Mouse (Mus musculus) heart, embryonic 16.5 days (tissue): ENCODE data around the gene Arnt2. TPM values are rescaled to one million over a fixed set of nuclear protein-coding genes. Genes with fewer than 3 reads are reported as not detected.

Experiments used
- ATAC-seq: fragments of 200-750 bp; cut with Nextera tagmentation; replicated peaks from 2 replicates; pipeline ENCODE4 v1.8.0; 2017; ENCODE audit warnings: moderate number of reproducible peaks; ENCODE audit not compliant: insufficient read depth, low FRiP score; ENCODE audit errors: extremely low read depth
- H3K27ac ChIP-seq: fragments of 300-500 bp; sonication (generic); 2 replicates; pipeline ENCODE4 v1.5.1; 2014; ENCODE audit warnings: mild to moderate bottlenecking, low read length, control low read depth, moderate library complexity
- H3K27me3 ChIP-seq: fragments of 300-500 bp; sonication (generic); 2 replicates; pipeline ENCODE4 v1.6.1; 2014; ENCODE audit warnings: low read length, mixed read lengths; ENCODE audit not compliant: control insufficient read depth, insufficient read depth
- H3K36me3 ChIP-seq: fragments of 300-500 bp; sonication (generic); 2 replicates; pipeline ENCODE4 v1.6.1; 2014; ENCODE audit not compliant: control insufficient read depth, insufficient read depth
- H3K4me1 ChIP-seq: fragments of 300-500 bp; sonication (generic); 2 replicates; pipeline ENCODE4 v1.6.1; 2014; ENCODE audit warnings: low read length, mixed read lengths; ENCODE audit not compliant: control insufficient read depth, insufficient read depth
- H3K4me2 ChIP-seq: fragments of 300-500 bp; sonication (generic); 2 replicates; pipeline ENCODE4 v1.6.1; 2014; ENCODE audit warnings: low read depth, mild to moderate bottlenecking, control low read depth, low read length
- H3K4me3 ChIP-seq: fragments of 300-500 bp; sonication (generic); 2 replicates; pipeline ENCODE4 v1.5.1; 2014; ENCODE audit warnings: mild to moderate bottlenecking, control low read depth, low read length
- H3K9ac ChIP-seq: fragments of 300-500 bp; sonication (generic); 2 replicates; pipeline ENCODE4 v1.6.1; 2014; ENCODE audit warnings: low read length, control low read depth
- H3K9me3 ChIP-seq: fragments of 300-500 bp; sonication (generic); replicated peaks from 2 replicates; pipeline ENCODE4 v1.6.1; 2016; ENCODE audit warnings: low read length; ENCODE audit not compliant: control insufficient read depth
- WGBS: fragments of 180-500 bp; shearing (Covaris S2); extraction: QIAGEN DNeasy Blood & Tissue Kit; methylation state at CpG from one replicate; pipeline ENCODE4 v1.1.7; 2014; 5-methylcytosine and 5-hydroxymethylcytosine counted together
- polyA plus RNA-seq: library from polyadenylated mRNA; unstranded; fragments of >200 nt; fragmentation: Nextera tagmentation; extraction: Ambion mirVana; gene quantifications from 2 replicates; pipeline ENCODE4 v1.2.1, GENCODE M21; 2015

Arnt2 gene
- polyA plus RNA-seq, 1 experiment from 2014 or later, result 1.2 TPM

GRCm38 (mm10) chr7:84408282-84408681 lies 1.7 kb downstream of the Arnt2 start:
- 68% methylated on average over 5 of the region's 5 CpGs for WGBS
- peaks cover 34% of the 10 kb centered on the region for H3K27me3 ChIP-seq
- ATAC-seq, result no peak
- no peak overlapping the region for H3K9ac ChIP-seq
- no peak overlapping the region for H3K4me2 ChIP-seq
- H3K4me1 ChIP-seq, result peaks cover 8% of the 10 kb centered on the region; the same call in 1 of the 2 replicates
- no peaks in the 10 kb centered on the region for H3K36me3 ChIP-seq
- no peak overlapping the region for H3K4me3 ChIP-seq
- H3K27ac ChIP-seq, result no peak overlapping the region
- H3K9me3 ChIP-seq, result no peaks in the 10 kb centered on the region

GRCm38 (mm10) chr7:84403371-84403770 lies 6.6 kb downstream of the Arnt2 start:
- H3K4me1 ChIP-seq, result no peaks in the 10 kb centered on the region
- WGBS, result 64% methylated on average over 5 of the region's 5 CpGs
- H3K27ac ChIP-seq, result no peak overlapping the region
- no peak overlapping the region for H3K9ac ChIP-seq
- ATAC-seq, result no peak
- no peak overlapping the region for H3K4me2 ChIP-seq
- H3K27me3 ChIP-seq, result peaks cover 1% of the 10 kb centered on the region
- H3K36me3 ChIP-seq, result no peaks in the 10 kb centered on the region
- no peak overlapping the region for H3K4me3 ChIP-seq
- H3K9me3 ChIP-seq, result no peaks in the 10 kb centered on the region

DNA sequence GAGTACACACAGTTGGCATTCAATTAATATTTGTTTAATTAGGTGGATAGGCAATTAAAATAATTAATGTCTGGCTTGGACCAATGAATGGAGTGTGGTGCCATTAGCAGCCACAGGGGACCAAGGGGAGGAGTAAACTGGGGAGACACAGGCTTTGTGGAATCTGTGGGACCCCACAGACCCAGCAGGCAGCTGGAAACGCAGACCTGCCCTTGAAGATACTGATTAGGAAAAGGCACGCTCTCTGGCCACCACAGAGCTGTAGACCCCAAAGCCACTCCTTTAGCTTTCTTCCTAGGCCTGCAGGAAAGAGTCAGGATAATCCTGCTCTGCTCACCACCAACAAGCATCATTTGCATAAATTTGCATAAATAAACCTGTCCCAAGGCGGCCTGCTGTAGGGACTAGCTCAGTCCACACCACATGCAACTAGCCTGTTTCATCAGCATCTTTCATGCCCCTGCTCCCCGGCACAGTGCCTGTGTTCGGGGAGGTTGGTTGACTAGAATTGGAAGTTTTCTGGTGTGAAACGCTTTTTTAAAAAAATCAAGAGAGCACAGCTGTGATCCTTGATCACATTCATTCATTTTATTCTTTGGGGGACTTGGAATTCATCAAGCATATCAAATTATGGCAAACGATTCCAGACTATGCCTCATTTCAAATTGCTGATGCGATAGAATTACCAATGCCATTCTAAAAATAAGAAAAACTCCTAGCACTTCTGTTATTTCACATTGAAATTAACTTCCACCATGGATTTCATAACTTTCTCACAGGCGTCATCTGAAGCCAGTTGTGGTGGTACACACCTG lies 8.1 kb downstream of the Arnt2 start:
- no peak overlapping the region for H3K9ac ChIP-seq
- ATAC-seq, result no peak
- no peaks in the 10 kb centered on the region for H3K4me1 ChIP-seq
- no peaks in the 10 kb centered on the region for H3K27me3 ChIP-seq
- no peak overlapping the region for H3K4me2 ChIP-seq
- H3K36me3 ChIP-seq, result no peaks in the 10 kb centered on the region
- no peak overlapping the region for H3K27ac ChIP-seq
- no peaks in the 10 kb centered on the region for H3K9me3 ChIP-seq
- H3K4me3 ChIP-seq, result no peak overlapping the region
- 59% methylated on average over 9 of the region's 9 CpGs for WGBS

DNA sequence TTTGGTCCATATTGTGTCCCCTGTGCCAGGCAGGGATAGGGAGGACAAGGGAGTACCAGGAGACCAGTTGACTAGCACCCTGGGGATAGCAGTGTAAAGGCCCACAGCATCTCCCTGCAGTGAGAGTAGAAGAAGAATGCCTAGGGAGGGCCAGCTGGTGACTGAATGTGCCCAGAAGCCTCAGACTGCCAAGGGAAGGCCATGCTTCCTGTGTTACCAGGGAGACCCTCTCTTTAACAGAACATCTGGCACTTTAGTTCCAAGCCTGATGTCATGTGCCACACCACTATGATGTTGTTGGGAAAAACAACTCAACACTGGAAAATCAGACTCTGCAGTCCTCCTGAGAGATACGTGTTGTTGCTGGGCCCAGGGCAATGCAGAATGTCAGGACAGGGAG lies 12.7 kb downstream of the Arnt2 start:
- H3K4me1 ChIP-seq, result no peaks in the 10 kb centered on the region
- ATAC-seq, result no peak
- no peaks in the 10 kb centered on the region for H3K36me3 ChIP-seq
- no peaks in the 10 kb centered on the region for H3K27me3 ChIP-seq
- 38% methylated on average over 1 of the region's 1 CpGs for WGBS
- no peak overlapping the region for H3K9ac ChIP-seq
- H3K27ac ChIP-seq, result no peak overlapping the region
- no peak overlapping the region for H3K4me2 ChIP-seq
- no peaks in the 10 kb centered on the region for H3K9me3 ChIP-seq
- no peak overlapping the region for H3K4me3 ChIP-seq

DNA sequence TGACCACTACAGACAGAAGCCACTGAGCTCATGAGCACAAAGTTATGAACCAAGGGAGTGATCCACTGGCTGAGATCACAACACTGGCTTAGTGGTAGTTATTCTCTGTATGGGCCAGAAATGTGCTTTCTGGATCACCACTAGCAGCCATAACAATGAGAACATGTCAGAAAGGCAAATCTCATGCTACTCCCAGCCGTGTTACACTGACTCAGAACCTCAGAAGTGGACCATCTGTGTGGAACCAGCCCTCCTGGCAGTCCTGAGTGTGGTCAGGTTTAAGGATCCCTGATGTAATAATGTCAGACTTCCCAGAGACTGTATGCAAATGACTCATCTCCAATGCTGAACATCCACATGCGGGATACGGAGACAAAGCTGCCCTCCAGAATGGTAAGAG lies 13.4 kb downstream of the Arnt2 start:
- Histone ChIP-seq H3K27ac (no peak overlapping the region), H3K9me3 (no peaks in the 10 kb centered on the region), H3K36me3 (no peaks in the 10 kb centered on the region), H3K27me3 (no peaks in the 10 kb centered on the region), H3K4me1 (no peaks in the 10 kb centered on the region), H3K4me3 (no peak overlapping the region), H3K9ac (no peak overlapping the region), H3K4me2 (no peak overlapping the region)
- ATAC-seq, result no peak
- 92% methylated on average over 3 of the region's 3 CpGs for WGBS

- H3K9ac ChIP-seq, result no peak overlapping the region
- ATAC-seq, result no peak
- H3K27ac ChIP-seq, result no peak overlapping the region
- no peaks in the 10 kb centered on the region for H3K36me3 ChIP-seq
- H3K4me1 ChIP-seq, result no peaks in the 10 kb centered on the region
- 50% methylated on average over 3 of the region's 3 CpGs for WGBS
- H3K4me2 ChIP-seq, result no peak overlapping the region
- no peaks in the 10 kb centered on the region for H3K9me3 ChIP-seq
- no peak overlapping the region for H3K4me3 ChIP-seq
- no peaks in the 10 kb centered on the region for H3K27me3 ChIP-seq
Measured at GRCm38 (mm10) chr7:84387826-84388225, 22.1 kb downstream of the Arnt2 start.

DNA sequence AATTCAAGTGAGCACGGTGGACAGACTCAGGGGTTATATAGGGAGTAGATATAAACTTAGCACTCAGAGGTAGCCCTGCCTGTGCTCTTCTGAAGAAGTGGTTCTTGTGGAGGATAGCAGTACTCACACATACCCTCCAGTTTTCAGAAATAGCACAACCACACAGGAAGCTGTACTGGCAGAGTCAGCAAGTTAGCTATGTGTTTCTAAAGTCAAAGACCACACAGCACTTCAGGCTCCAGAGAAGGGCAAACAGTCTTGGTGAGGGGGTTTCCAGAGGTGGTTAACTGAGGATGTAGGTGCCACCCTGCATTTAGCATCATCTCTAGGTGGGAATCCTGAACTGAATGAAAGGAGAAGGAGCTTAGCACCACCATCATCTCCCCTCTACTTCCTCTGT lies 23.5 kb downstream of the Arnt2 start:
- H3K4me1 ChIP-seq, result no peaks in the 10 kb centered on the region
- no peak for ATAC-seq
- no peaks in the 10 kb centered on the region for H3K36me3 ChIP-seq
- 42% methylated on average over 1 of the region's 1 CpGs for WGBS
- H3K9ac ChIP-seq, result no peak overlapping the region
- no peaks in the 10 kb centered on the region for H3K27me3 ChIP-seq
- H3K9me3 ChIP-seq, result no peaks in the 10 kb centered on the region
- H3K4me2 ChIP-seq, result no peak overlapping the region
- no peak overlapping the region for H3K27ac ChIP-seq
- no peak overlapping the region for H3K4me3 ChIP-seq

GRCm38 (mm10) chr7:84384778-84385177 lies 25.2 kb downstream of the Arnt2 start:
- 84% methylated on average over 4 of the region's 4 CpGs for WGBS
- H3K4me3 ChIP-seq, result no peak overlapping the region
- H3K9me3 ChIP-seq, result no peaks in the 10 kb centered on the region
- H3K36me3 ChIP-seq, result no peaks in the 10 kb centered on the region
- H3K4me2 ChIP-seq, result no peak overlapping the region
- H3K27me3 ChIP-seq, result no peaks in the 10 kb centered on the region
- no peak overlapping the region for H3K9ac ChIP-seq
- H3K4me1 ChIP-seq, result no peaks in the 10 kb centered on the region
- ATAC-seq, result no peak
- H3K27ac ChIP-seq, result no peak overlapping the region

GRCm38 (mm10) chr7:84384086-84384485 lies 25.9 kb downstream of the Arnt2 start:
- ATAC-seq, result no peak
- Histone ChIP-seq H3K27me3 (no peaks in the 10 kb centered on the region), H3K4me3 (no peak overlapping the region), H3K36me3 (no peaks in the 10 kb centered on the region), H3K27ac (no peak overlapping the region), H3K9ac (no peak overlapping the region), H3K4me1 (no peaks in the 10 kb centered on the region), H3K4me2 (no peak overlapping the region), H3K9me3 (no peaks in the 10 kb centered on the region)
- 84% methylated on average over 7 of the region's 7 CpGs for WGBS
